Mouse (Mus musculus): ENCODE results near the gene Hoxb1. TPM values are rescaled to one million over a fixed set of nuclear protein-coding genes. Genes with fewer than 3 reads are reported as not detected.
A peak's percentile ranks its signal among the peaks of the same experiment; 100 is the strongest.

The Hoxb1 gene
- polyA plus RNA-seq, 1 experiment: not detected

DNA sequence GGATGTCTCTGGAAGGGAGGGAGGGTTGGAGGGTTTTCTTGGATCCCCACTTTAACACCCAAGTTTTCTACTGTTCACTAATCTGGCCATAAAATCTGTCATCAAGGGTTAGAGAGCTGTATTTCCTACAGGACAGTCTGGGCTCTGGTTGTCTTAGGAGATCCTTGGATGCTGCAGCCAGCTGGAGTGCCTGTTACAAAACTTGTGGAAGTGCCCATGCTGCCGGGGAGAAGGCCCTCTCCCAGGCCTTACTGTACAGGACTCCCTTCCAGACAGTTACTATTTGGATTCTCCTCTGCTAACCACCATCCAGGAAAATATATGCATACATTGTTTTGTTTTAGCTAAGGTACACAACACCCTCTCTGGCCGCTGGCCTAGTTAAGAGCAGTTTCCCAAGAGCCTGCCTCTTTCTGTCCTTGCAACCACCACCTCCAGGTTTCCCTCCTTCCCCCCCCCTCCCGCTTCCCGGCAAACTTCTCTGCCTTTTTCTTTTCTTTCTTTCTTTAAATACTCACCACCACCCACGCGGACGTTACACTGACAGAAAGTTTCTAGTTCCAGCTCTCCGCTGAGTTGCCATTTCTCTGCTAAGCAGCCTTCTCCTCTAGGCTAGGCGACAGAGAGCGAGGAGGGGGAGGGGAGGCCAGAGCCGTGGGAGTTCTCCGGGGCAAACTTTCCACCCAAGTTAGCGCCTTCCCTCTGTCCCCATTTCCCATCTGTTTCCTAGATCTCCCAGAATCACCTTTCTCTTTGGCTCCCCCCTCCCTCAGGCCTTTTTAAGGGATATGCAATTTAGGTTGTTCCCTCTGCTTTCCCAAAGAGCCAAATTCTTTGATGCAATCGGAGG is 15.8 kb upstream of the Hoxb1 start:
- no peaks in the 10 kb centered on the region for H3K36me3 ChIP-seq (ENCODE audit: control insufficient read depth, insufficient read depth, low read length)
- 82% methylated on average over 14 of the region's 14 CpGs for WGBS
- H3K27ac ChIP-seq (ENCODE audit: control insufficient read depth, insufficient read depth, low read length): no peak overlapping the region
- no peak overlapping the region for H3K4me3 ChIP-seq (ENCODE audit: control insufficient read depth, insufficient read depth, low read length)
- H3K4me1 ChIP-seq (replicated peaks; ENCODE audit: control insufficient read depth, insufficient read depth, low read length): no peaks in the 10 kb centered on the region
- TF ChIP-seq CTCF (IDR thresholded peaks at IDR 0.05; ENCODE audit: borderline replicate concordance, control insufficient read depth, extremely low read depth, insufficient read depth, low read length, poor library complexity) (no peak), POLR2A (IDR thresholded peaks at IDR 0.05; ENCODE audit: control insufficient read depth, extremely low read depth, insufficient read depth, low read length, poor library complexity) (no peak)
- DNase-seq: no peak
- peaks cover 25% of the 10 kb centered on the region for H3K27me3 ChIP-seq (ENCODE audit: control insufficient read depth, insufficient read depth, low read length)

DNA sequence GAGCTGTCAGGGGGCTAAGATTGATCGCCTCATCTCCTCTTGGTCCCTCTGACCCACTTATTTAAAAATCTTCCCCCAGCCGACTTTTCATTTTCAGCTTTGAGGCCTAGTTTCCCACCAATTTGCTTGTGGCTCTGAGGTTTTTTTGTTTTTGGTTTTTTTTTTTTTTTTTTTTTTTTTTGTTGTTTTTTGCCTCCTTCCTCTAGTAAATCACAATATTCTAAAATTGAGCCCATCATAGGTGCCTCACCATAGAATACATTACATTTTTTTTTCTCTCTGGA is 15.3 kb upstream of the Hoxb1 start, which contains the start of gene Hoxb2:
Gene Hoxb2, plus strand, starts transcription at position 185 of the 284 bp plus-strand sequence.
- TF ChIP-seq POLR2A (IDR thresholded peaks at IDR 0.05; ENCODE audit: control insufficient read depth, extremely low read depth, insufficient read depth, low read length, poor library complexity): no peak
- no peak for TF ChIP-seq CTCF (IDR thresholded peaks at IDR 0.05; ENCODE audit: borderline replicate concordance, control insufficient read depth, extremely low read depth, insufficient read depth, low read length, poor library complexity)
- 81% methylated on average over 2 of the region's 2 CpGs for WGBS
- H3K4me3 ChIP-seq (ENCODE audit: control insufficient read depth, insufficient read depth, low read length): no peak within 1 kb of the TSS
- no peak for DNase-seq
- H3K36me3 ChIP-seq (ENCODE audit: control insufficient read depth, insufficient read depth, low read length): no peaks in the 10 kb centered on the region
- H3K27me3 ChIP-seq (ENCODE audit: control insufficient read depth, insufficient read depth, low read length): peaks cover 28% of the 10 kb centered on the region
- no peaks in the 10 kb centered on the region for H3K4me1 ChIP-seq (replicated peaks; ENCODE audit: control insufficient read depth, insufficient read depth, low read length)
- H3K27ac ChIP-seq (ENCODE audit: control insufficient read depth, insufficient read depth, low read length): no peak within 1 kb of the TSS

DNA sequence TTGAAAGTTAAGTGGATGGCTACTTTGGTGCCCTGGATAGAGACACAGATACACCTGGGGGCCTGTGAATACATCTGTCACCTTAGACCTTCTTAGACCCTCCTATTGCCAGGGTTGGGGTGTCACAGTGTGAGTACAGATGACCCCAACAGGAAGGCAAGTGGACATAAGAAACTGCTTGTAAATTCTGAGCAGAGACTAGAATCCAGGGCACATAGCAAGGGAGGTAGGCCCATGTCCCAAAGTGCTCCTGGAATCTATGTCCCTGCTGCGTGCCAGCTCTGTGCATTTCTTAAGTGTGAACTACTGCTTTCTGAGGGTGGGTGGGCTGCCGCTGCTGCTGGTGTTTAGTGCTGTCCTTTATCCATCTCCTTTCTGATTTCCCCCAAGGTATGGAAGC is 14.8 kb upstream of the Hoxb1 start:
- Histone ChIP-seq H3K27ac (ENCODE audit: control insufficient read depth, insufficient read depth, low read length) (no peak overlapping the region), H3K27me3 (ENCODE audit: control insufficient read depth, insufficient read depth, low read length) (peaks cover 28% of the 10 kb centered on the region), H3K36me3 (ENCODE audit: control insufficient read depth, insufficient read depth, low read length) (no peaks in the 10 kb centered on the region), H3K4me3 (ENCODE audit: control insufficient read depth, insufficient read depth, low read length) (no peak overlapping the region), H3K4me1 (replicated peaks; ENCODE audit: control insufficient read depth, insufficient read depth, low read length) (no peaks in the 10 kb centered on the region)
- TF ChIP-seq CTCF (IDR thresholded peaks at IDR 0.05; ENCODE audit: borderline replicate concordance, control insufficient read depth, extremely low read depth, insufficient read depth, low read length, poor library complexity): no peak
- no peak for TF ChIP-seq POLR2A (IDR thresholded peaks at IDR 0.05; ENCODE audit: control insufficient read depth, extremely low read depth, insufficient read depth, low read length, poor library complexity)
- 95% methylated on average over 2 of the region's 2 CpGs for WGBS
- DNase-seq: no peak

DNA sequence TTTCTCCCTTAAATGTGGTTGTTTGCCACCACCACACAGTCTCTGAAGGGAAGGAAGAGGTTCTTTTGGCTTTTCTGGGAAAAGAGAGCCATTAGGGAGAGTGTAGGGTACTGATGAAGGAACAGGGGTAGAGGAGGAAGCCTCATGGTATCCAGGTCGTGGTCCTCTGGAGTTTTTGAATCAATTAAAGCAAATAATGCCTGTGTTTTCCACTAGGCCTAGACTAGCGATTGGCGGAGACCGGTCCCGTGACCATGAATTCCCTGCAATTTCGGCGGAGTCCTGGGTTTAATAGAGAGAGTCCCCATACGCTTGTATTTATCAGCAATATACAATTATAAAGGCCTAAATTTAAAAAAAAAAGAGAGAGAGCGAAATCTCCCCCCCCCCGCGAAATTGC is 14.2 kb upstream of the Hoxb1 start:
- DNase-seq: no peak
- 57% methylated on average over 11 of the region's 11 CpGs for WGBS
- peaks cover 28% of the 10 kb centered on the region for H3K27me3 ChIP-seq (ENCODE audit: control insufficient read depth, insufficient read depth, low read length)
- no peak overlapping the region for H3K27ac ChIP-seq (ENCODE audit: control insufficient read depth, insufficient read depth, low read length)
- H3K36me3 ChIP-seq (ENCODE audit: control insufficient read depth, insufficient read depth, low read length): no peaks in the 10 kb centered on the region
- no peak overlapping the region for H3K4me3 ChIP-seq (ENCODE audit: control insufficient read depth, insufficient read depth, low read length)
- TF ChIP-seq POLR2A (IDR thresholded peaks at IDR 0.05; ENCODE audit: control insufficient read depth, extremely low read depth, insufficient read depth, low read length, poor library complexity) (no peak), CTCF (IDR thresholded peaks at IDR 0.05; ENCODE audit: borderline replicate concordance, control insufficient read depth, extremely low read depth, insufficient read depth, low read length, poor library complexity) (no peak)
- no peaks in the 10 kb centered on the region for H3K4me1 ChIP-seq (replicated peaks; ENCODE audit: control insufficient read depth, insufficient read depth, low read length)

DNA sequence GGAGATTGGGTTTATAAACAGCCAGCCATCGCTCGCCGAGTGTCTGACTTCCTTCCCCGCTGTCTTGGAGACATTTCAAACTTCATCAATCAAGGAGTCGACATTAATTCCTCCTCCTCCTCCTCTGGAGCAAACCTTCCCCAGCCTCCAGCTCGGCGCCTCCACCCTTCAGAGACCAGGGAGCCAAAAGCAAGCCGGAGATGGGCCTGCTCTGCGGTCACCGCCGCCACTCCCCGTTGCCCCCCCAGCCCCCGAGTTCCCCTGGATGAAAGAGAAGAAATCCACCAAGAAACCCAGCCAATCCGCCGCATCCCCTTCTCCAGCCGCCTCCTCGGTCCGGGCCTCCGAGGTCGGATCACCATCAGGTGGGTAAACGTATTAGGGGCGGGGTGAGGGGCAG is 13.7 kb upstream of the Hoxb1 start:
- no peak overlapping the region for H3K27ac ChIP-seq (ENCODE audit: control insufficient read depth, insufficient read depth, low read length)
- H3K27me3 ChIP-seq (ENCODE audit: control insufficient read depth, insufficient read depth, low read length): peaks cover 28% of the 10 kb centered on the region
- TF ChIP-seq POLR2A (IDR thresholded peaks at IDR 0.05; ENCODE audit: control insufficient read depth, extremely low read depth, insufficient read depth, low read length, poor library complexity) (no peak), CTCF (IDR thresholded peaks at IDR 0.05; ENCODE audit: borderline replicate concordance, control insufficient read depth, extremely low read depth, insufficient read depth, low read length, poor library complexity) (no peak)
- WGBS: 3% methylated on average over 22 of the region's 22 CpGs
- H3K4me1 ChIP-seq (replicated peaks; ENCODE audit: control insufficient read depth, insufficient read depth, low read length): no peaks in the 10 kb centered on the region
- H3K36me3 ChIP-seq (ENCODE audit: control insufficient read depth, insufficient read depth, low read length): no peaks in the 10 kb centered on the region
- no peak for DNase-seq
- no peak overlapping the region for H3K4me3 ChIP-seq (ENCODE audit: control insufficient read depth, insufficient read depth, low read length)

DNA sequence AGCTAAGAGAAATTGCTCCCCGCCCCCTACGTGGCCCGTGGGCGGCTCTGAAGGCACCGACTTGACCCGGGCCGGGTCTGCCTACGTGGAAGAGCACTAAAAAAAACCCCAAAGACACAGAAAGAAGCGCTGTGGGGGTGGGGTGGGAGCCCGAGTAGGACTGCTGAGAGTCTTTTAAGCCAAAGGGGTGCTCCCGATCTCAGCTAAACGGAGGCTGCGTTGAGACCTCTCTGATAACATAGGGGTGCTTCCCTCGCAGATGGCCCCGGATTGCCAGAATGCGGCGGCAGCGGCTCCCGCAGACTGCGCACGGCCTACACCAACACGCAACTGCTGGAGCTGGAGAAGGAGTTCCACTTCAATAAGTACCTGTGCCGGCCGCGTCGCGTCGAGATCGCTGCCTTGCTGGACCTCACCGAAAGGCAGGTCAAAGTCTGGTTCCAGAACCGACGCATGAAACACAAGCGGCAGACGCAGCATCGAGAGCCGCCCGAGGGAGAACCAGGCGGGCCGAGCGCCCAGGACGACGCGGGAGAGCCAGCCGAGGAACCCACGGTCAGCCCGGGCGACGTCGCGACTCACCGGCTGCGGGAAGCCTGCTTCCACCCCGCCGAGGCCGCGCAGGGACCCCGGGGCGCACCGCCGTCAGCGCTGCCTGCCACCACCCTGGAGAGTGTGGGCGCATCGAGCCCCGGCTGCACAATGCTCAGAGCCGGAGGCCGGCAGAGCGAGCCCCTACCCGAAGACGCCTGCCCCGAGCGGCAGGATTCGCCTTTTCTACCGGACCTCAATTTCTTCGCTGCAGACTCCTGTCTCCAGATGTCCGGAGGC is 12.6 kb upstream of the Hoxb1 start:
- Histone ChIP-seq H3K4me1 (replicated peaks; ENCODE audit: control insufficient read depth, insufficient read depth, low read length) (no peaks in the 10 kb centered on the region), H3K4me3 (ENCODE audit: control insufficient read depth, insufficient read depth, low read length) (peak overlapping the region; percentile 15; the same call in 1 of the 2 replicates), H3K27ac (ENCODE audit: control insufficient read depth, insufficient read depth, low read length) (no peak overlapping the region), H3K36me3 (ENCODE audit: control insufficient read depth, insufficient read depth, low read length) (no peaks in the 10 kb centered on the region), H3K27me3 (ENCODE audit: control insufficient read depth, insufficient read depth, low read length) (peaks cover 28% of the 10 kb centered on the region)
- DNase-seq: no peak
- no peak for TF ChIP-seq CTCF (IDR thresholded peaks at IDR 0.05; ENCODE audit: borderline replicate concordance, control insufficient read depth, extremely low read depth, insufficient read depth, low read length, poor library complexity)
- no peak for TF ChIP-seq POLR2A (IDR thresholded peaks at IDR 0.05; ENCODE audit: control insufficient read depth, extremely low read depth, insufficient read depth, low read length, poor library complexity)
- WGBS: 2% methylated on average over 75 of the region's 75 CpGs
